Mouse (Mus musculus): ENCODE measurements around the gene Fam3b.

Gene Fam3b

DNA sequence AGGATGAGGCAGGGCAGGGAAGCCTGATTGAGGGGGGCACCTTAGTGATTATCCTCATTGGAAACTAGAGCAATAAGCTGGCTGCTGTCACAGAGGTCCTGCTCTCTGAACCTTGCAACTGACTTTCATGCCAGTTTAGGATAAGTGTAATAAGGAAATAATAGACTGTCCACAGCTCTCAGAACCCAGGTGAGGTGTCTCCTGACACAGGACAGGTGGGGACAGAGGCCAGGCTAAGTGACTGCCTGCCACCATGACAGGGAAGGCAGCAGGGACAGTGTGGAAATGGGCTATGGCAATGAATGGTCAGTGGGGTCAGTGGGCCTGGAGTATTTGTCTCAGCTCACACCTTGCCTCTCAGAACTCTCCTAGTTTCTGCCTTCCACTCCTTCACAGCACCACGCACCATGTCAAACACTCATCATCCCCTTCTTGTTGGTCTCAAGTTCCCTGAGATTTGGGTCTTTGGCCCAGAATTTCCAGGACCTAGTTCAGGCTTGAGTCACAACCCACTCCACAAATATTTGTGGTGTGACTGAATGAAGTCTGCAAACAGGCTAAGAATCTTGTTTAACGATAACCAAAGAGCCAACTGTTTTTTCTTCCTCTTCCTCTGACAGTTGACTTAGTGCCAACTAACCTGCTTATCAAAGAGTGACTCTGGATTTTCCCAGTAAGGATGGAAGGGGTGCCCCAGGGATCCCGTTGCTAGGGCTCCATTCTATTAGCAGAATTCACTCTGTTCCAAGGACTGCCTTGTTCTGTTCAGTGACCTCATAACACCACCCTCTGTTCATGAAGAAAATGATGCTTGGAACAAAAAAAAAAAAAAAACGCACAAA is at the start of gene Fam3b:
Gene Fam3b (minus strand): TSS at position 718 of the 842 bp plus-strand sequence.
- DNase-seq = no peak

DNA sequence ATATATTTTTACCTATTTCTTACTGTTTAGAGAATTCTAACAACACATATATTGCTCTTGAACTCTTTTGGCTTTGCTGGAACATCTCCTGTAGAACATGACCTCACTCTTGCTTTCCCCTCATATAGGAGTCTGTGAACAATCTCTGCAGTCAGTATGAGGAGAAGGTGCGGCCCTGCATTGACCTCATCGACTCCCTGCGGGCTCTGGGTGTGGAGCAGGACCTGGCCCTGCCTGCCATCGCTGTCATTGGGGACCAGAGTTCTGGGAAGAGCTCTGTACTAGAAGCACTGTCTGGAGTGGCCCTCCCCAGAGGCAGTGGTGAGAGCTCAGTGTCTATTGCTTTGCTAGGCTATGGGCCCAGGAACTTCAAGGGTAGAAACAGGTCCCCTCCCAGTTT is 29.7 kb upstream of the Fam3b start:
- DNase-seq = no peak

DNA sequence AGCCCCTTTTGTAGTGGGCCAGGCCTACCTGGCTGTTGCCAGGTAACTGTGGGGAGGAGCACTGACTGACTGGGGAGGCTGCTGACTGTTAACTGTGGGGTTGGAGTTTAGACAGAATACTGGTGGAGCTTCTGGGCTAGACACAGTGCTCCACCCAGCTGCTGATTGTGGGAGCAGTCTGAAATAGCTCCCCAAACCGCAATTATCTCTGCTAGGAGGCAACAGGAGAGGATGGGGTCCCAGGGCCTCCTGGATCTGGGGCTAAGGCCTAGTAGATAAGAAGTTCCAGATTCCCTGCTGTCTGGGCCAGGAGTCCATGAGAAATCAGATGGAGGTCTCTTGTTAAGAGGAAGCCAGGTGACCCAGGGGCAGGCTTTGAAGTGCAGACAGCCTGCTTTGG is 22.2 kb upstream of the Fam3b start:
- no peak for DNase-seq

DNA sequence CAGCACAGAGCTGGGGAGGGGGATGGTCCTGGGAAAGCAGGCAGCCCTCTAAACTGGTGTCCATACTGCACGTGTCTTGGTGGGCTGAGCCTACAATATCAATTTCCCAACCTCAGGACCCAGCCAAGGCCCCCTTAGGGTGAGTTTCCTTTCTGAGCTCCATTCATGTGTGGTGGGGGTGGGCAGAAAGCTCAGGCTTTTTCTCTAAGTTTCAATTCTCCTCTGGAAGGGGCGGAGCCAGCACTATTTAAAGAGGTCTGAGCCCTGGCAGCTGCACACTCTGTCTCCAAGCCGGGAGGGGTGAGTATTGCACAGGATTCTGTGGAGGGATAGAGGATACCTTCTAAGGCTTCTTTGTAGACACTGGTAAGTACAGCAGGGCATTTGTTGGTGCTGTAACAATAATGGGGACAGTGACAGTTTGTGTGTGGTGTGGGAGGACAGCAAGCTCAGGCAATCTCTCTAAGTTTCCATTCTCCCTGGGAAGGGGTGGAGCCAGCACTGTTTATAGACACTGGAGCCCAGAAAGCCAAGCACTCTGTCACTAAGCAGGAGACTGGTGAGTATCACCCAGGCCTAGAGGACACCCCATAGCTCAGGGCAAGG is 21.3 kb upstream of the Fam3b start:
- peak; percentile 64 for DNase-seq

DNA sequence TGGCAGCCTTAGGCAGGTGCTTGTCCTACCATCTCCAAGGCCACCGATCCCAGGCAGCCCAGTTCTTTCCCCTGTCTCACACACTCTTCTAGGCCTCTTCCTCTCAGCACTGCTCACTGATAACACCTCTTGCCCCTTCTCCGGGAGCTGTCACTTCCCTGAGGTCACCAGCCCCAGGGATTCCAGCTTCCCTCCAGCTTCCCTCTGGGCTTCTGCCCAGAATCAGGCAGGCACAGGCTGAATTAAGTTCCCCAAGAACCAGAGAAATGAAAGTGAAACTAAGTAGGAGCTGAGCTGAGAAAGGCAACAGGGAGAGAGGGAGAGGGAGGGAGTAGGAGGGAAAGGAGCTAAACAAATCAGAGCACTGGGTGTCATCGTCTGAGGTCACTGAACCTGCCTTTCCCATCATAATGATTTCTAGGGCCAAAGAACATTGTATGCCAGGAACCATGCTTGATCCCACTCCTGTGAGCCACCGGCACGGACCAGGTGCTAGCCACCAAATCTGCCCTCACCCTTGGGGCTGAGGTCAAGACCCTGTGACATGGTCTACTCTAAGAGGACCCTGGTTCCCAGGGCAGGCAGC is 20.4 kb upstream of the Fam3b start:
- peak; percentile 55 for DNase-seq

GRCm38 (mm10) chr16:97534448-97534847 is 19.8 kb upstream of the Fam3b start:
- DNase-seq = no peak

GRCm38 (mm10) chr16:97533751-97534150 is 19.1 kb upstream of the Fam3b start:
- DNase-seq = no peak

DNA sequence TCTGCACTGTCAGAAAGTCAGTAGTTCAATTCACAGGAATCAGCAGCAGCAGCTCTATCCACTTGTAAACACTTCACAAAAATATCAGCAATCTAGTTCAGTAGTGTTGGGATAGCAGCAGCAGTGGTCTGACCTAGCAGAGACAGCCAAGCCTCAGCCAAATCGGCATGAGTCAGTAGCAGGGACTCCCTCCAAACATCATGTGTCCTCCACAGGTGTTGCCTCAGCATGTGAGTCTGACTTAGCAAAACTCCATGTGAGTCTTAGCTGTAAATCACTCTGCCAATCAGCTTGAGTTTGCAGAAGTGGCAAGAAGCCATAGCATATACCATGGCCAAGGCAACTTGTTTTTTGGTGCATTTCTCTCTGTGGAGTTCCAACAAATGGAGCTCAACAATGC is 18.5 kb upstream of the Fam3b start:
- no peak for DNase-seq

DNA sequence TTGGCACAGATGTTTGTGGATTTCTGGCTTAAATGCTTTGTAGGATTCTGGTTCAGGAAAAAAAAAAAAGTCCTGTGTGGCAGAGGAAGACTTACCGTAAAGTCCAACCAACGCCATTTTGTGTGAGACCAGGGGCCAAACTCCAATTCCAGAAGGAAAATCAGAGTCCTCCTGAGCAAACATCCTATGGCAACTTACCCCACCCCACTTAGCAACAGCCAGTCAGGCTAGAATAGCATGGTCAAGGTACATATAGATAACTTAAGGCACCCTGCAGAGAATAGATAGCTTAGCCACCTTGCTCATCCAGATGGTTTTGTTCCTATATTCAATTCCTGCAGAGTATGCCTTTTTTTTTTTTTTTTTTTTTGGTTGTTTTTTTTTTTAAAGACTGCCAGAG is 14.6 kb upstream of the Fam3b start:
- DNase-seq = no peak

DNA sequence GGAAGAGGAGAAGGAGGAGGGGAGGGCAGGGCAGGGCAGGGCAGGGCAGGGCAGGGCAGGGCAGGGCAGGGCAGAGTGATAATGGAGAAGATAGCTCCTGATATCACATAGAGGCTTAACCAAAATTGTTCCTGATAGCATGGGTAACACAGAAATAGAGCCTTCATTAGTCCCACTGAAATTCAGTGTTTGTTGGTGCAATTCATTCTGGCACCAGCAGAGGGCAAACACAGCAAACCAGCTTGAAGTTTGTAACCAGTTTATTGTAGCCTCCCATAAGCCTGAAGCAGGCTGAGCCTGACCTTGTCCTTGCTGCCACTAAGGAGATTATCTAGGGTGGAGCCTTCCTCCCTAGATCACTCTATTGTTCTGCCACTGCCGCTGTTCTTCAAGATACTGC is 8.4 kb upstream of the Fam3b start:
- peak; percentile 63 for DNase-seq

- DNase-seq = no peak
These were observed 7.4 kb upstream of the Fam3b start for GRCm38 (mm10) chr16:97521983-97522382.

DNA sequence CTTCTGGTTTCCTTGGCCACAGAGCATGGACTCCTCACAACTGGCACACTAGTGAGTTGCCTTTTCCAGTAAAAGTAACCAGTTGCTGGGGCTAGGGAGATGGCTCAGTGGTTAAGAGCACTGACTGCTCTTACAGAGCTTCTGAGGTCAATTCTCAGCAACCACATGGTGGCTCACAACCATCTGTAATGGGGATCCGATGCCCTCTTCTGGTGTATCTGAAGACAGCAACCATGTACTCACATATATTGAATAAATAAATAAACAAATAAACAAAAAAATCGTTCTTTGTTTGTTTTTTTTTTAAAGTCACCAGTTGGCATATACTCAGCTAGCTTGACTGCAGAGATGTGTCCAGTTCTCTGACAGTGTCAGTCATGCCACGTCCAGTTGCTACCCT is 1.7 kb upstream of the Fam3b start:
- DNase-seq = no peak

- no peak for DNase-seq
These were observed 2.3 kb downstream of the Fam3b start for GRCm38 (mm10) chr16:97512347-97512751.

GRCm38 (mm10) chr16:97511495-97511894 is 3.1 kb downstream of the Fam3b start:
- DNase-seq = no peak

- DNase-seq = no peak
These were observed 3.8 kb downstream of the Fam3b start for GRCm38 (mm10) chr16:97510849-97511248.

DNA sequence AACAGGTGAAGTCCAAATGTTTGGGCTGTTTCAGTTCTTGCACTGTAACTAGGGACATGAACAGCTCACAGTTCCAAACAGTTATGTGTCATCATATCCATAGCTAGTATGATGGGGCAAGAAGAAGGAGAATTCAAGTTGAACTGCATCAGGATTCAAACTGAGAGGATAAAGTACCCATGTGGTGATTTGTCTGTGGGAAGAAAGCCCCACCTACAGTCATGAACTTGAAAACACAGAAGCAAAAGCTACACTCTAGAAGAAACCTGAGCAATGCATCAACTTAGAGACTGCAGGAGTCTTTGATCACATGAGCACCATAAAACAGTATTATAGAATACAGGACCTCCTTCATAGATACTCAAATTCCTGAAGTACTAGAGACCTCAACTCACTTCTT is 6.8 kb downstream of the Fam3b start:
- no peak for DNase-seq

- DNase-seq = no peak
These were observed 9.8 kb downstream of the Fam3b start for GRCm38 (mm10) chr16:97504793-97505192.

- DNase-seq = no peak
These were observed 10.8 kb downstream of the Fam3b start for GRCm38 (mm10) chr16:97503849-97504248.

GRCm38 (mm10) chr16:97500901-97501300 is 13.7 kb downstream of the Fam3b start:
- DNase-seq = no peak

DNA sequence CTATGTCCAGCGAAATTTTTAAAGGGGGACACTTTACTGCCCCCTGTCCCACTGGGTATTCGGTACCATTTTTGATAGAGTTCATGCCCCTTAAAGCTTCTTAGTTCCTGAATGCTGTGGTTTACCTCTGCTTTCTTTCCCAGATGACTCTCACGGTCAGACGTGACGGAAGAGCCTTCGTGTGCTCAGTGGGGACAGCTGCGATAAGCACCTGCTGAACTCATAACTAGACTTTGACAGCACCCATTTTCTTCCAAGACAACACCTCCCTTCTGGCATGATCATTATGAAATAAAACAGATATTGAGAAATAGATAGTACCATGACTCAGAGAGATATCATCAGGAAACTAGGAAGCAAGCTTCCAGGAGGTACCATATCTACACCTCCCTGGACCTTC is 15.2 kb downstream of the Fam3b start:
- no peak for DNase-seq

GRCm38 (mm10) chr16:97498139-97498538 is 16.5 kb downstream of the Fam3b start:
- DNase-seq = no peak

DNA sequence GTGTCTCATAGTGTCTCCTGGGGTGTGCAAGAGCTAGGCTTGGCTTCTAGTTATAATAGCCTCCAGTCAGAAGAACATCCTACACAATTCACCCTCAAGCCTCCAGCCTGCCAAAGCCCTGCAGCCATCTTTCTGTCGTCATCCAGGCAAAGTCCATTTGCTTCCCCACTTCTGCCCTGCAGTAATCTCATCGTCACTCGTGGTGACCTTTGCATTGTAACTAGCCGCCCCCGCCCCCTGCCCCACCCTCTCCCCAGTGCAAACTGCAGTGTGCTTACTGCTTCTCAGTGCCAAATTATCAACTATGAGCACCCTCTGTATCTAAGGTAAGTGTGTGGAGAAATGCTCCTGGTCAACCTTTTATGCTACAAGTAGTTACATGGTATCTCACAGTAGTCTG is 16.9 kb downstream of the Fam3b start:
- DNase-seq = no peak

DNA sequence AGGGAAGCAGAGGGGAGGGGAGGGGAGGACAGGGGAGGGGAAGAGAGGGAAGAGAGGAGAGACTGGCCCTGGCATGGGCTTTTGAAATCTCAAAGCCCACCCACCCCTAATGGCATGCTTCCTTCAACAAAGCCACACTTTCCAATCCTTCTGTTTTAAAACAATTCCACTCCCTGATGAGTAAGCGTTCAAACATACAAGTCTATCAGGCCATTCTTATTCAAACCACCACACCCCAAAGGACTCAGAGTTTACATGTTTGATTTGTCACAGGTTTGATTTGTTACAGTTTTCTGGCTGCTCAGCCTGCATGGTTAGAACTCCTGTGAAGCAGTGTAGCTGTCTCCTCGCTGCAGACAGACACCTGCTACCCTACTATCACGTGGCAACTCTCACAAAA is 18.6 kb downstream of the Fam3b start:
- no peak for DNase-seq

GRCm38 (mm10) chr16:97492369-97492768 is 22.2 kb downstream of the Fam3b start:
- DNase-seq = no peak
